Mouse (Mus musculus): ENCODE measurements around the gene Ttc28.
"Not testable (repeated sequence)": the region's sequence is repeated elsewhere in the genome, so short reads cannot be mapped to it uniquely, and the experiment has no call there.

Gene Ttc28

GRCm38 (mm10) chr5:110879584-110880374 lies at the start of gene Ttc28:
Gene Ttc28 (plus strand): TSS chr5:110879803.
- DNase-seq = peak; percentile 80

DNA sequence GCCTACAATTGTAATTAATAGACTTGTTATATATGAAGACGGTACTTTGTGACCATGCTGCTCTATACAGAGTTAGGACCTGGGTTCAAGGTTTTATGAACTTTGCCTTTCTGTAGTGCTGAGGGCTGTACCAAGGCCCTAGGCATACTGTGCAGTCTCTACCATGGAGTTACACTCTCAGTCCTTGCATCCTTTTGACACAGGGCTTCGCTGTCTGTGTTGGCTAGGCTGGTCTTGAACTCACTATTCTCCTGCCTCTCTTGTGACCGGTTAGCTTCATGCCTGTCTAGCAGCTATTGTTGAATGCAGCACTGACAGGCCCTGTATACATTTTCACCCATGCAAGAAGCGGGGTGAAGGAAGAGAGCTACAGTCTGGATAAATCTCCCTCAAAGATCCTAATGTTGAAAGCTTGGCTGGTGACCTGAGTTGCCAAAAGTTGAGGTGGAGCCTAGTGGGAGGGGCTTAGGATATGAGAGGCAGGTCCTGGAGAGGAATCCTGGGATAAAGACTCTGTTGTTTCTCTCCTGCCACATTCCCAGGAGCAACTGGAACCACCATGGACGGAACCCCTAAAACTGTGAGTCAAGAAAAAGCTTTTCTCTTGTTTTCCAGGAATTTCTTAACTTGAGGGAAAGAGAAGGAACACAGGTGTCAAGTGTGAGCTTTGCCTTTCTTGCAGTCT lies 48.4 kb upstream of the Ttc28 start:
- no peak for DNase-seq

- DNase-seq = peak; percentile 16
Measured at GRCm38 (mm10) chr5:110835959-110836358, 43.6 kb upstream of the Ttc28 start.

- DNase-seq = not testable (repeated sequence)
Measured at GRCm38 (mm10) chr5:110838016-110838415, 41.6 kb upstream of the Ttc28 start.

- no peak for DNase-seq
Measured at GRCm38 (mm10) chr5:110839038-110839677, 40.4 kb upstream of the Ttc28 start.

GRCm38 (mm10) chr5:110839678-110840365 lies 39.8 kb upstream of the Ttc28 start, which contains the start of the genes Hscb and Chek2:
Gene Hscb (minus strand): TSS chr5:110839777.
Gene Chek2 (plus strand): TSS chr5:110839979.
- peak; percentile 98 for DNase-seq

DNA sequence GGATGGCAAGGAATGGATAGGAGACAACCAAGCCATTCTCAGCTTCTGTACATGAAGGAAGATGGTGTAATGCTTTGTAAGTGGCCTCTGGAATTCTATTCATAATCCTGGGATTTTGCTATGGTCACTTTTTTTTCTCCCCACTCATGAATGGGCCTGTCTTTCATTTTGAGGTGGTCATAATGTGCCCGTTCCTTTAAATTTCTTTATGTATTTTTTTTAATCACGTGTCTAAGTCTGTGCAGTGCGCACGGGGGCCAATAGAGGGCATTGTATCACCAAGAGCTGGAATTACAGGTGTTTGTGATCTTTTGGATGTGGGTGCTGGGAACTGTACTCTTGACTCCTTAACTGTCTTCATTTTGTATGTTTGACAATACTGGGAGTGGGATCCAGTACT lies 39.1 kb upstream of the Ttc28 start:
- DNase-seq = peak; percentile 14

GRCm38 (mm10) chr5:110841046-110841862 lies 38.3 kb upstream of the Ttc28 start:
- DNase-seq = no peak

DNA sequence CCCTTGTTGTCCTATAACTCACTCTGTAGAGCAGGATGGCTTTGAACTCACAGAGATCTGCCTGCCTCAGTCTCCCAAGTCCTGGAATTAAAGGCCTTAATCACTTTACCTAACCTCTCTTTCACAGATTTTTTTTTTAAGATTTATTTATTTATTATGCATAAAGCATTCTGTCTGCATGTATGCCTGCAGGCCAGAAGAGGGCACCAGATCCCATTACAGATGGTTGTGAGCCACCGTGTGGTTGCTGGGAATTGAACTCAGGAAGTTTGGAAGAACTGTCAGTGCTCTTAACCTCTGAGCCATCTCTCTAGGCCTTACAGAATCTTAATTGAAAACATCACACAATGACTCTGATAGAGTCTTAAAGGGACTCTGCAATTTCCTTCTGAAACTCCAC lies 26.6 kb upstream of the Ttc28 start:
- no peak for DNase-seq

- DNase-seq = no peak
Measured at GRCm38 (mm10) chr5:110857091-110857490, 22.5 kb upstream of the Ttc28 start.

DNA sequence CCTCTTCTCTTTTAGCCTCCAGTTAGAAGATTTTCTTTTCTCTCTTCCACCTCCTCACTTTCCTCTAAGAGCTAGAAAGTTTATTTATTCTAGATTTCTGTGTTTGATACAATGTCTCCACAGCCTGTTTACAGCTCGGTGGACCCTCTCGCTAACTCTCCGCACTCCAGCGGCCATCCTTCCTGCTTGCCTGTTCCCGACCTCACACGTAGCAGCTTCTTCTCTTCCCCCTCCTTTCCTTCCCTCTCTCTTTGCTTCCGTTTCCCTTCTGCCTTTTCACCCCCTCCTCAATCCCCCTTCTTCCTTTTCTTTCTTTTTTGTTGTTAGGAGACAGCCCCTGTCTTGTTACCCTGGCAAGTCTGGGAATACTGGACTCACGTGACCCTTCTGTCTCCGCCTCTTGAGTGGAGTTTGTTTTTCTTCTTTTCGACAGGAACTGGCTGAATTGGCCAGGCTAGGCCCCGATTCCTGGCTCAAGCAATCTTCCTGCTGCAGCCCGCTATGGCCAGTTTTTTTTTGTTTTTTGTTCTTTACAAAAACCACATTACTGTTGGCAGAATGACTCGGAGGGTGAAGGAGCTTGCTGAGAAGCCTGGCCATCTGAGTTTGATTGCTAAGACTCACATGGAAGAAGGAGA lies 20.5 kb upstream of the Ttc28 start:
- DNase-seq = peak; percentile 37

- no peak for DNase-seq
Measured at GRCm38 (mm10) chr5:110860445-110860844, 19.2 kb upstream of the Ttc28 start.

GRCm38 (mm10) chr5:110868460-110868859 lies 11.1 kb upstream of the Ttc28 start:
- DNase-seq = no peak

GRCm38 (mm10) chr5:110869242-110869669 lies 10.3 kb upstream of the Ttc28 start:
- DNase-seq = peak; percentile 14

DNA sequence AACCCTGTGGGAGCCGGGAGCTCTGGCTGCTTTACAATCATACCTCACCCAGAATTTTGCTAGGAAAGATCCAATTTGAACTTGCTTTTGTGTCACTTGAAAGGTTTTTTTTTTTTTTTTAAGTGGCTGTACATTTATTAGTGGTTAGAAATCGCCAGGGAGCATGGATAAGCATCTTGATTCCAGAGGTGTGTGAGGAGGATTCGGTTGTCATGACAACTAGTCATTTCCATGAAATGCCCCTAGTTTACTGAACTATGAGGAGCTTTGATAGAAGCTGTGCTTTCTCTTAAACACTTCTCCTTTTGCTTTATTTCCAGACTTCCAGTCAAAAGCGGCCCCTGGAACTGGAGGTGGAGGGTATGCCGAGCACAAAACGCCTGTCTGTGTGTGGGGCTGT lies 6.4 kb upstream of the Ttc28 start:
- no peak for DNase-seq

DNA sequence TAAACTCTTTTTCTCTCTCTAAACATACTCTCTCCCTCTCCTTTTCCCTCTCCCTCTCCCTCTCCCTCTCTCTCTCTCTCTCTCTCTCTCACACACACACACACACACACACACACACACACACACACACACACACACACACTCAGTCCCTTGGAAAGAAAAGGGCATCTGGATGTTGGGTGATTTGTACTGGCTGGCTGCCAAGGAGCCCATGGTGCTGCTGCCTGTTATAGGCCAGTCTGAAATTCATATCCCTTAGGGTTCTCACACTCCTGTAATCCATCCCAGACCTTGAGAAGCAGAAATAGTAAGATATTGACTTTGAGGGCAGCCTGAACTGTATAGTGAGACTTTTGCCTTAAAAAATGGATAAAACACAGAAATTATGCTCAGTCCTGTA lies 4.9 kb upstream of the Ttc28 start:
- DNase-seq = no peak

GRCm38 (mm10) chr5:110875286-110875685 lies 4.3 kb upstream of the Ttc28 start:
- DNase-seq = no peak

GRCm38 (mm10) chr5:110877666-110878505 lies 1.7 kb upstream of the Ttc28 start:
- no peak for DNase-seq

DNA sequence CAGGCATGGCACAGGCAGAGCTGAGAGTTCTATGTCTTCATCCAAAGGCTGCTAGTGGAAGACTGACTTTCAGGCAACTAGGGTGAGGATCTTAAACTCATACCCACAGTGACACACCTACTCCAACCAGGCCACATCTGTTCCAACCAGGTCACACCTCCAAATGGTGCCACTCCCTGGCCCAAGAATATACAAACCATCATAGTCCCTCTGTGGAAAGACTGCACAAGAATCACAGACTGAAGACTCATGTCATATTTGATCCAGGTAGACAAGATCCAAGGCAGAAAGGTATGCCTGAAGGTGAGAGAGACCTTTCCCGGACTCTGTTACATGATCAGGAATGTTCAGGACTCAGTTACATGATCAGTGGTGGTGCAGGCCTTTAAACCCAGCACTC lies 1.1 kb upstream of the Ttc28 start:
- DNase-seq = not testable (repeated sequence)

DNA sequence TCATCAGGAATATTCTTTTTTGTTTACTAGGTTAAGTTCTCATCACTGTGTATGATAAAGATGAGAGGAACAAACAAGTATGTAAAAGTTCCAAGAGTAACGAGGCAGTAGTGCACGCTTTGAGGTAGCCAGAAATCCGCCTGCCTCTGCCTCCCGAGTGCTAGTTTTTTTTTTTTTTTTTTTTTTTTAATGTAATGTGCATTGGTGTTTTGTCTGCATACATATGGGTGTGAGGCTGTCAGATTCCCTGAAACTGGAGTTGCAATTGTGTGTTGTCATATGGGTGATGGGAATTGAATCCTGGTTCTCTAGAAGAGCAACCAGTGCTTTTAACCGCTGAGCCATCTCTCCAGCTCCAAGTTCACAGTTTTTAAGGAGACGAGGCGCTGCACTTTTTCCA lies 561 bp upstream of the Ttc28 start:
- DNase-seq = no peak

- no peak for DNase-seq
Measured at GRCm38 (mm10) chr5:110888596-110888995, 9.0 kb downstream of the Ttc28 start.

Measured in layer of hippocampus, adult 9-11 months (tissue).